Mouse (Mus musculus) myocyte (in vitro differentiated cells): ENCODE measurements around the gene Iqsec1.

Experiments used
- POLR2A ChIP-seq: IDR thresholded peaks from one replicate; pipeline ENCODE4 v1.6.1; 2011; ENCODE audit warnings: low read depth, mild to moderate bottlenecking, control low read depth, moderate library complexity; ENCODE audit not compliant: insufficient read length
- REST ChIP-seq: IDR thresholded peaks from one replicate; pipeline ENCODE4 v1.6.1; 2011; ENCODE audit warnings: mild to moderate bottlenecking, control low read depth, moderate library complexity; ENCODE audit not compliant: insufficient read depth, insufficient read length
- TCF12 ChIP-seq: IDR thresholded peaks from one replicate; pipeline ENCODE4 v1.6.1; 2011; ENCODE audit warnings: mild to moderate bottlenecking, control low read depth; ENCODE audit not compliant: poor library complexity, insufficient read depth, severe bottlenecking

DNA sequence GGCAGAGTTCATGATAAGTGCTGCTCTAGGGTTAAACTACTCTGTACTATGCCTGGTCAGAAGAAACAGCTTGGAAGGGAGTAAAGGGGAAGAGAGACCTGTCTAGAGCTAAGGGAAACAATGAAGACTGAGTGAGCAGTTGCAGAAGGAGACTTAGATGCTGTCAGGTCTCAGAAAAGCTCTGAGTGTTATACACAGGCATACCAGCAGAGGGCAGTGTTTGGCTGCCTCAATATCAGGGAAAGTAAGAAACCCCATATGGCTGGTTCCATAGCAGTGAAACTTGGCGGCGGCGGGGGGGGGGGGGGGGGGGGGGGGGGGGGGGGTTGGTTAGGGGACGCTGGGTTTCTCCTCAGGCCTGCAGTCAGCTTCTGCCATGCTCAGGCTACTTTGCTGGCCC is 169.5 kb downstream of the Iqsec1 start:
- TF ChIP-seq TCF12 (no peak), POLR2A (no peak), REST (no peak)
